Mouse (Mus musculus): Measurements from ENCODE around the gene Ap1b1. TPM values are rescaled to one million over a fixed set of nuclear protein-coding genes. Genes with fewer than 3 reads are reported as not detected.
A peak's percentile ranks its signal among the peaks of the same experiment; 100 is the strongest.

The Ap1b1 gene
- total and polyA plus RNA-seq, 3 experiments = 86.1 to 141 (median 98.0) TPM

- Histone ChIP-seq H3K4me1 (ENCODE audit: insufficient read depth, low read depth, low read length) (peaks cover 55% of the 10 kb centered on the region), H3K4me3 (ENCODE audit: low read depth, low read length) (peak overlapping the region; percentile 36; the same call in 1 of the 2 replicates), H3K27me3 (ENCODE audit: insufficient read depth, low read length) (peaks cover 48% of the 10 kb centered on the region), H3K36me3 (replicated peaks) (peaks cover 23% of the 10 kb centered on the region), H3K9me3 (replicated peaks) (peaks cover 8% of the 10 kb centered on the region)
- no peak for TF ChIP-seq TAL1 (conservative IDR thresholded peaks at IDR 0.05; ENCODE audit: low read depth, low read length)
- TF ChIP-seq GATA2 (IDR thresholded peaks at IDR 0.05; ENCODE audit: borderline replicate concordance, low read depth, low read length) = no peak
- TF ChIP-seq POLR2AphosphoS5 (IDR thresholded peaks at IDR 0.05; ENCODE audit: insufficient replicate concordance, low read depth, low read length) = no peak
- no peak for TF ChIP-seq GATA1 (IDR thresholded peaks at IDR 0.05; ENCODE audit: borderline replicate concordance, low read length)
- no peak for TF ChIP-seq CTCF (IDR thresholded peaks at IDR 0.05; ENCODE audit: low read depth, low read length)
- ATAC-seq (ENCODE audit: extremely low read depth, insufficient number of reproducible peaks, low FRiP score, poor library complexity, severe bottlenecking) = no peak
- DNase-seq (ENCODE audit: low spot score) = no peak
Measured at GRCm38 (mm10) chr11:5055945-5056938, 69.6 kb downstream of the Ap1b1 start.

- Histone ChIP-seq H3K4me3 (ENCODE audit: low read depth, low read length) (no peak overlapping the region), H3K36me3 (replicated peaks) (peaks cover 31% of the 10 kb centered on the region), H3K27me3 (ENCODE audit: insufficient read depth, low read length) (peaks cover 45% of the 10 kb centered on the region), H3K4me1 (ENCODE audit: insufficient read depth, low read depth, low read length) (peaks cover 55% of the 10 kb centered on the region), H3K9me3 (replicated peaks) (peaks cover 16% of the 10 kb centered on the region)
- TF ChIP-seq POLR2AphosphoS5 (IDR thresholded peaks at IDR 0.05; ENCODE audit: insufficient replicate concordance, low read depth, low read length) (no peak), CTCF (IDR thresholded peaks at IDR 0.05; ENCODE audit: low read depth, low read length) (no peak), TAL1 (conservative IDR thresholded peaks at IDR 0.05; ENCODE audit: low read depth, low read length) (no peak), GATA1 (IDR thresholded peaks at IDR 0.05; ENCODE audit: borderline replicate concordance, low read length) (no peak), GATA2 (IDR thresholded peaks at IDR 0.05; ENCODE audit: borderline replicate concordance, low read depth, low read length) (no peak)
- ATAC-seq (ENCODE audit: extremely low read depth, insufficient number of reproducible peaks, low FRiP score, poor library complexity, severe bottlenecking) (no peak), DNase-seq (ENCODE audit: low spot score) (no peak)
Measured at GRCm38 (mm10) chr11:5057064-5057463, 70.4 kb downstream of the Ap1b1 start.

DNA sequence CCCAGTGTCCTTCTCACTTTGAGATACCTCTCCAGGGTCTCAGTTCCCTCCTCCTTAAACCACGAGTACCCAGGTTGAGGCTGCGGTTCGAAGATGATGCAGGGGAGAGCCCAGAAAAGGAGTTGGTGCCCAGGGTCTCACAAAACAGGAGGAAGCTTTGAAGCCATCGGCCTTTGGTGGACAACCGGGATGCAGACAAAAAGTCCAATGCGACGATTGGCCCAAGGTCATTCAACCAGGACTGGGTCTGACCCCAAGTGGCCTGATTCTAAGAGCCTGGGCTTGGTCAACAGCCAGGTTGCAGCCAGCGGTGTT is 70.9 kb downstream of the Ap1b1 start:
- Histone ChIP-seq H3K9me3 (replicated peaks) (peaks cover 20% of the 10 kb centered on the region), H3K4me1 (ENCODE audit: insufficient read depth, low read depth, low read length) (peaks cover 57% of the 10 kb centered on the region), H3K36me3 (replicated peaks) (peaks cover 36% of the 10 kb centered on the region), H3K4me3 (ENCODE audit: low read depth, low read length) (peak overlapping the region; percentile 69; the same call in 1 of the 2 replicates), H3K27me3 (ENCODE audit: insufficient read depth, low read length) (peaks cover 45% of the 10 kb centered on the region)
- ATAC-seq (ENCODE audit: extremely low read depth, insufficient number of reproducible peaks, low FRiP score, poor library complexity, severe bottlenecking) (no peak), DNase-seq (ENCODE audit: low spot score) (no peak)
- no peak for TF ChIP-seq TAL1 (conservative IDR thresholded peaks at IDR 0.05; ENCODE audit: low read depth, low read length)
- no peak for TF ChIP-seq POLR2AphosphoS5 (IDR thresholded peaks at IDR 0.05; ENCODE audit: insufficient replicate concordance, low read depth, low read length)
- no peak for TF ChIP-seq GATA1 (IDR thresholded peaks at IDR 0.05; ENCODE audit: borderline replicate concordance, low read length)
- no peak for TF ChIP-seq CTCF (IDR thresholded peaks at IDR 0.05; ENCODE audit: low read depth, low read length)
- no peak for TF ChIP-seq GATA2 (IDR thresholded peaks at IDR 0.05; ENCODE audit: borderline replicate concordance, low read depth, low read length)

- no peak for ATAC-seq (ENCODE audit: extremely low read depth, insufficient number of reproducible peaks, low FRiP score, poor library complexity, severe bottlenecking)
Measured at GRCm38 (mm10) chr11:5057856-5058641, 71.4 kb downstream of the Ap1b1 start, which contains the start of gene Rasl10a. Gene Rasl10a, plus strand, starts transcription at chr11:5058128.

DNA sequence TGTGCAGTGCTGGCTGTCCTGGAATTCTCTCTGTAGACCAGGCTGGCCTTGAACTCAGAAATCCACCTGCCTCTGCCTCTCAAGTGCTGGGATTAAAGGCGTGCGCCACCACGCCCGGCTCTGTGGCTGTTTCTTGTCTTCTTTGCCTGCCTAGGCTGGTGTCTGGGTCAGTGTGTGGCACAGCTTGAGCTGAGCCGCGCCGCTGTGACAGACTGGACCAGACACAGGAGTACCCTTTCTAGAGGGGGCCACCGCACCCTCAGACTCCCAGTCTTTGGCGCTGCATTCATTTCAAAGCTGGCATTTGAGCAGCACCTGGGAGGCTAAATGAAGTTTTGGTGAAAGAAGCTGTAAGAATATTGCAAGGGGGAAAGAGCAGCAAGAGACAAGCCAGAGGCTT is 72.2 kb downstream of the Ap1b1 start:
- H3K9me3 ChIP-seq (replicated peaks) = peaks cover 26% of the 10 kb centered on the region
- H3K4me1 ChIP-seq (ENCODE audit: insufficient read depth, low read depth, low read length) = peaks cover 69% of the 10 kb centered on the region
- TF ChIP-seq TAL1 (conservative IDR thresholded peaks at IDR 0.05; ENCODE audit: low read depth, low read length) (no peak), GATA1 (IDR thresholded peaks at IDR 0.05; ENCODE audit: borderline replicate concordance, low read length) (no peak), GATA2 (IDR thresholded peaks at IDR 0.05; ENCODE audit: borderline replicate concordance, low read depth, low read length) (no peak), POLR2AphosphoS5 (IDR thresholded peaks at IDR 0.05; ENCODE audit: insufficient replicate concordance, low read depth, low read length) (no peak)
- H3K36me3 ChIP-seq (replicated peaks) = peaks cover 48% of the 10 kb centered on the region
- peaks cover 45% of the 10 kb centered on the region for H3K27me3 ChIP-seq (ENCODE audit: insufficient read depth, low read length)
- H3K4me3 ChIP-seq (ENCODE audit: low read depth, low read length) = no peak overlapping the region
- DNase-seq (ENCODE audit: low spot score) = no peak
- ATAC-seq (ENCODE audit: extremely low read depth, insufficient number of reproducible peaks, low FRiP score, poor library complexity, severe bottlenecking) = no peak

More at GRCm38 (mm10) chr11:5057856-5058641, 71.4 kb downstream of the Ap1b1 start, which contains the start of gene Rasl10a:
- no peak for TF ChIP-seq GATA2 (IDR thresholded peaks at IDR 0.05; ENCODE audit: borderline replicate concordance, low read depth, low read length)
- TF ChIP-seq POLR2AphosphoS5 (IDR thresholded peaks at IDR 0.05; ENCODE audit: insufficient replicate concordance, low read depth, low read length) = no peak
- no peak for TF ChIP-seq CTCF (IDR thresholded peaks at IDR 0.05; ENCODE audit: low read depth, low read length)
- TF ChIP-seq TAL1 (conservative IDR thresholded peaks at IDR 0.05; ENCODE audit: low read depth, low read length) = no peak
- no peak for TF ChIP-seq GATA1 (IDR thresholded peaks at IDR 0.05; ENCODE audit: borderline replicate concordance, low read length)
- Histone ChIP-seq H3K9me3 (replicated peaks) (peaks cover 25% of the 10 kb centered on the region), H3K4me3 (ENCODE audit: low read depth, low read length) (peak within 1 kb of the TSS; percentile 69), H3K27me3 (ENCODE audit: insufficient read depth, low read length) (peaks cover 45% of the 10 kb centered on the region), H3K36me3 (replicated peaks) (peaks cover 41% of the 10 kb centered on the region), H3K4me1 (ENCODE audit: insufficient read depth, low read depth, low read length) (peaks cover 61% of the 10 kb centered on the region)
- no peak for DNase-seq (ENCODE audit: low spot score)
